Mouse (Mus musculus) right cerebral cortex, postnatal 10 days (tissue): ENCODE results near the gene Zfp771.

ENCODE experiments used
- DNase-seq, 2 experiments: peaks; one replicate each; pipeline ENCODE4 v3.0.0; 2021; ENCODE audit warnings: low spot score in 2 of 2

The Zfp771 gene

GRCm38 (mm10) chr7:127285154-127285553 lies 41.1 kb downstream of the Zfp771 start:
- DNase-seq, result no peak

GRCm38 (mm10) chr7:127287940-127288339 lies 43.9 kb downstream of the Zfp771 start:
- DNase-seq, result no peak

GRCm38 (mm10) chr7:127289306-127289705 lies 45.2 kb downstream of the Zfp771 start:
- DNase-seq, result no peak

GRCm38 (mm10) chr7:127290142-127290541 lies 46.1 kb downstream of the Zfp771 start:
- DNase-seq, result no peak

GRCm38 (mm10) chr7:127296098-127296497 lies 52.0 kb downstream of the Zfp771 start, which contains the start of gene Itgal:
Gene Itgal, plus strand, starts transcription at chr7:127296260.
- DNase-seq, result no peak

GRCm38 (mm10) chr7:127296786-127297555 lies 52.9 kb downstream of the Zfp771 start:
- no peak for DNase-seq

- no peak for DNase-seq
These were observed 53.6 kb downstream of the Zfp771 start for GRCm38 (mm10) chr7:127297586-127298193.
